Mouse (Mus musculus) kidney, adult 8-10 months (tissue): Measurements from ENCODE around the gene Cdk6.
A peak's percentile ranks its signal among the peaks of the same experiment; 100 is the strongest.
"Not testable (repeated sequence)": the region's sequence is repeated elsewhere in the genome, so short reads cannot be mapped to it uniquely, and the experiment has no call there.

Experiments
- DNase-seq, 2 experiments: peaks; one replicate each; pipeline ENCODE4 v3.0.0; 2022

The Cdk6 gene

DNA sequence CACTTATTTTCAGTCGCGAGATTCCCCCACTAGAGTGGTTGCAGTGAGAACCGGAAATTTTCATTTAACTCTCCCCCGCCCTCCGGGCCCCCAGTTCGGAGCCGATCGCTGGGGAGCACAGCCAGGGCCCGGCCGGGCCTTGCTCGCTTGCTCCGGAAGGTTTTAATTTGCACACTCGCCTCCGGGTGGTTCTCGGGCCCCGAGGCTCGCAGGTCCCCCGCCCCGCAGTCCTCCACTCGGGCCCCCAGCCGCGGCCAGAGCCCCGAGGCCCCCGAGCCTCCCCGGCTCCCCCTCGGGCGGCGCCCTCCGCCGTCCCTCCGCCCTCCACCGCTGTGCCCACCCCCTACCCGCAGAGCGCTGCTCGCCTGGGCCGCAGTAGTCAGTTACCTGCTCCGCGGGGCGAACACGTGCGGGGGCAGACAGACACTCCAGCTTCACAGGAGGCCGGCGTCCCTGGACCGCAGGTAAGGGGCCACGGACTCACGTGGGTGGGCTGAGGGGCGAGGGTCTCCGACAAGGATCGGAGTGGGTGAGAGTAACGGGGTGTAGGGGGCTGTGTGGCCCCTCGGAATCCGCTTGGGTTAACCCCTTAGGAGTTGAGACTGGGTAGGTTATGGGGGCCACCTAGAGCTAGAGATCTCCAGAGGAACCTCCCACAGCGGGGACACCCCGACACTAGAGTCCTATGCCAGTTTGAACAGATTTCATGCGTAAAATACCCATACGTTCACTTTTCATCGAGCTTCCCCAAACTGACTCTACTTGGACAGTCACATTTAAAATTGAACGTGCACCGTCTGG, at the start of gene Cdk6:
Gene Cdk6 (plus strand): TSS at position 375 of the 801 bp plus-strand sequence.
- peak; percentile 18 to 44 for DNase-seq

DNA sequence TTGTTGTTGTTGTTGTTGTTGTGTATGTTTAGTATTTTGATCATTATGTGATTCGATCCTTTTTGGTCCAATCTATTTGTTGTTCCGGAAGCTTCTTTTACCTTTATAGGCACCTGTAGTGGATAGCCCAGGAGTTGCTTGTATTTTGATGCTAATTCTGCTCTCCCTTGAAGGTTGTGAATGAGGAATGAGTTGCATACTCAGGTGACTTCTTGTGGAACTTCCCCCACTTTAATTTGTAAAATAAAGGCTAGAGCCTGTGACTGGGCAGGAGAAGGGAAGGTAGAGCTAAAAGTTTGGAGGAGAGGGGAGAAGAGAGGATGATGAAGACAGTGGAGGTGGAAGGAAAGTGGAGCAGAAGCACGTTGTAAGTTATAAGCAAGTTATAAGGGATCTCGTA, 47.6 kb upstream of the Cdk6 start:
- no peak for DNase-seq

DNA sequence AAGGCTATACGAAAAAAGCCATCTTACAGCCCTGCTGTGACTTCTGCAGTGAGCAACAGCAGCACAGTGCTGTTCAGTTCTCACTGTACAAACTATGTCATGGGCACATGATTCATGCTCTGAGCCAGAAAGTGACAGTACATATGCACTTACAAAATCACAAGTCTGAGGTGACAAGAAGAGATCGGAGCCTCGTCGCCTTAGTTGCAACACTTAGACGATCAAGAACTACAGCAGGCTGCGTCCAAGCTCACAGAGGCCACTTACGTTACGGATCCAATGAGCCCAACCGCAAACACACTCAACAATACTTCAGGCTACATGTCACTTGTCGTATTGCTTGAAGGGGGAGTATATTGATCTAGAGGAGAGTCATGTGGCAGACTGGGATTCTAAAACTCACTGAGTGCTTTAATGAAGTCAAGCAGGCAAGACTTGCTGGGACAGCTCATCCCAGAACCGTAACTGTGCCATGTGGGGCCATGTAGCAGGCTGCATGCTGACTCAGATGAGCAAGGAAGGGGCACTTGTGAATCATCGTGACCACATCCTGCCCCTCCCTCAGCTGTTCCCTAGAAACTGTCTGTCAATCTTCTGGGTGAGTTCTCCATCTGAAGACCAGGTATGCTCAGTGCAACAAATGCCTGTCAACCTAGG, 40.4 kb upstream of the Cdk6 start:
- no peak for DNase-seq

DNA sequence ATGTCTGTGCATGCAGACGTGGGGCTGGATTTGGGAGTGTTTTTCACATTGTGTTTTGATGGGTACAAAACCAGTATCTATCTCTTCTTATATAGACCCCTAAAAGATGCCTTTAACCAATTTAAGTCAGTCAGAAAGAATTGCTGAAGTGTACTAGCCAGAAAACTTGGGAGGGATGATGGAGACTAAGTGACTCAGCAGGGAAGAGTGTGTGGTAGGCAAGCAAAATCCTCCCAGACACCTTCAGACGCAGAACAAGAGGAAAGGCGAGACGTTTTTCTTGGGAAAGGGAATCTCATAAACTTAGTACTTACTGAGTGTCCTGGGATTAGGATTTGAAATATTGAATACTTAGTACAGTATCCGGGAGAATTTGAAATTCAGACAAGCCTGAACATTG, 39.8 kb upstream of the Cdk6 start:
- no peak for DNase-seq

DNA sequence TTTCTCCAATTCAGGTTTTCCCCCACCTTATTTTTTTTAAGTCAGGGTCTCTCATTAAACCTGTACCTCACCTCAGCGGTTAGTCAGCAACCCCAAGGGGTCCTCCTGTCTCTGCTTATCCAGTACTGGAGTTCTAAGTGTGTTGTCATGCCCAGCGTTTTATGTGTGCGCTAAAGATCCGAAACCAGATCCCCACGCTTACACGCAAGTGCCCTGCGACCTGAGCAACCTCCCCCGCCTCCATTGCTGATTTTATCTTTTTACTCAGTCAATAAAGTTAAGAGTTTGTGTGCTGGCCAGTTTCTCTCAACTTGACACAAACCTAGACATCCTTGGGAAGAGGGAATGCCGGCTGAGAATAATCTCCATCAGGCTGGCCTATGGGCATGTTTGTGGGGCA, 37.4 kb upstream of the Cdk6 start:
- DNase-seq = no peak

DNA sequence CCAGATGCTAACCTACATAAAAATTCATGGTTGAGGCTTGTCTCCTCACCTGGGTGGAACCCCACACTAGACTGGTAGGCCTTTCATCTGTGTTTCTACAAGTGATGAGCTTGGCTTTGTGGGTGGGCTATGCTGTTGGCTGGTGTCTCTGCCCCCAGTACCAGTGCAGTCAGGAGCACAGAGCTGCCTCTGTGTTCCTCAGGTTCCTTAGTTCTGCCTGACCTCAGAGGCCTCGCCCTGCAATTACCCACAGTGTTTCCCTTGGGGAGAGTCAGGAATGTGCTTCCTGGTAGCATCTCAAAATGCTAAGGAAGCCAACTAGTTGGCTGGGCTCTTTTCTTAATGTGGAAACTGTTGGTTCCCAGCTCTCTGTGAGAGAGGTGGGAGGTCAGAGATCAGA, 35.1 kb upstream of the Cdk6 start:
- DNase-seq = no peak

DNA sequence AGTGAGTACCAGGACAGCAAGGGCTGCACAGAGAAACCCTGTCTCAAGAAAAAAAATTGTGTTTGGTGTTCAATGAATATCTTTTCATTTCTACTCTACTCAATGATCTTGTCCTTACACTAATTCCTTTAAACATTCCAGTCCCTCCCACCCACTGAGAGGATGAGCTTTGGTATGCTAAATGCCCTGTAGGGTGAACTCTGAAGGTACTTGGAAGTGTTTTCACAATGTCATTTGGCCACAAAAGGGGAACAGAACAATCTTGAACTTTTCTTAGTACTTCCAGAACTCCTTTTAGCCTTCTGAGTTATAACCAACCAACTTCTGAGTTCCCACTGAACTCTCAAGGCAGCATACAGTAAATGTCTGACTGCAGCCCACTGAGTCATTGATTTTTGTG, 32.2 kb upstream of the Cdk6 start:
- no peak for DNase-seq

DNA sequence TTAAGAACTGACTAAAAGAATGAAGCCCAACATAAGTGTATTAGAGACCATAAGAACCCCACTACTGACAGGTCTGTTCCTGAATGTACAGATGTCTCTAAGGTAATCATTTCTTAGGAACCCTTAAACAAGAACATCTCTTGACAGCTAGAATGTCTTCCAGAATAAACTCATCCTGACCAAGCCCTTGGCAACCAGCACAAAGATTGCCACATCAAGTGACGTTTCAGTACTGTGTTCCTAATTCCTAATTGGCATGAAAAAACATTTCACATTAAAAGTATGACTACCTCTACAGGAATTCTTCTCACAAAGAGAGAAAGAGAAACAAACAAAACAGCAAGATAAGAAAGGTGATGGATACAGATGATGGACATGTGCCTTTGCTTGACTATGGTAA, 31.7 kb upstream of the Cdk6 start:
- DNase-seq = no peak

DNA sequence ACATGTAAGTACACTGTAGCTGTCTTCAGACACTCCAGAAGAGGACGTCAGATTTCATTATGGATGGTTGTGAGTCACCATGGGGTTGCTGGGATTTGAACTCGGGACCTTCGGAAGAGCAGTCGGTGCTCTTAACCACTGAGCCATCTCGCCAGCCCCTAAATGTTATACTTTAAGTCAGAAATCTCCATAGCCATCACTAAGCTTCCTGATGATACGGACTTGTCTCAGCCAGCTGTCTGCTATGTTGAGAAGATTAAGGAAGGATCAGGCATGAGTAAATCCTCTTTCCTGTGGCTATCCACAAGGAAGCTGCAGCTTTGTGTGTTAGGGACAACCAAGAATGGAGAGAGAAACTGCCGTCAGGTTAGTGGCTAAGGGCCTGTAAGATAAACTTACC, 30.1 kb upstream of the Cdk6 start:
- DNase-seq = not testable (repeated sequence)

DNA sequence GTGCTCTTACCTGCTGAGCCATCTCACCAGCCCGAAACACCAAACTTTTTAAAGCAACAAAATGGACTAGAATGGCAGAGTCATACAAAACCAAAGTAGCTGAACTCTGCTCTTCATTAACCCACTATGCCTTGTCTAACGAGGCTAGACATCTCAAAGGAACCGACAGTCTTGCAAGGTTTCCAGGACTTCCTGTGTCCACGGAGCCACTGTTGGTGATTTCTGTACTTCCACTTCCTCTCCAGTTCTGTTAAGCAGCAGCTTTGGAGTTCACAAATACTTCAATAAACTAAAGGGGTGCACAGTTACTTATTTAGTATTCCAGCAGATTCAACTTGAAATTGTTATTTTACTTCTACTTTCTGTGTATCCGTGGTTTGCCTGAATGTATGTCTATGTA, 23.6 kb upstream of the Cdk6 start:
- DNase-seq = not testable (repeated sequence)

DNA sequence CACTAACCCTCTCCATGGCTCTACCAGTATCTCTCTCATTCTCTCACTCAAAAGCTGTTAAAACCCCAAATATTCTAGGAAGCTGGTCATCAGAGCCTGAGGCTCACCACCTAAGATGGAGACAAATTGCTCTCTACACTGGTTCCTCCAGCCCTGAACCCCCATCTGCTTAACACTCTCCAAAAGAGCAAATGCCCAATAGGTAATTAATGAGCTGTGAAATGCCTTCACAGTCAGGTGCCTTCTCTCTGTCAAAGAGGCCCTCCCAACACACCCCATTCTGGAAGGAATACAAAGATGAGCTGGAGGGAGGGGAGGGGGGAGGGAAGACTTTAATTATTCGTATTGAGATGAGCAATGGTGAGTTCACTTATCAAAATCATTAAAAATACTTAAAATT, 21.1 kb upstream of the Cdk6 start:
- DNase-seq = no peak

DNA sequence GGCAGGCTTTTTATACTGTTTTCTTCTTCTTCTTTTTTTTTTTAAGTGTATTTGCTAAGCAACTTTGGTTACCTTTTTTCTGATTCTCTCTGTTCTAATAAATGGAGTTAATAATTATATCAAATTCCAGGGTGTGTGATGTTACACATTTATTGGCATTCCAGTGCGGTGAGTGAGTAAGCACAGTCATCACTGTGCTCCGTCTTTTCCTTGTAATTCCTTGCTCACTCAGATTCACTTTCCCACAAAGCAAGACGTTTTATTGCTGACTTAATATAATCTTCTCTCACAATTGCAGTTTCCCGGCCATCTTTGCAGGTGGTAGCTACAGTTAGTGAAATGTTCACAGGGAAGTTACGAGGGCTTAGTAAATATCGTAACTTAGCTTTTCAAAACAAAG, 19.2 kb upstream of the Cdk6 start:
- peak in 1 of 2 experiments; percentile 16 for DNase-seq

DNA sequence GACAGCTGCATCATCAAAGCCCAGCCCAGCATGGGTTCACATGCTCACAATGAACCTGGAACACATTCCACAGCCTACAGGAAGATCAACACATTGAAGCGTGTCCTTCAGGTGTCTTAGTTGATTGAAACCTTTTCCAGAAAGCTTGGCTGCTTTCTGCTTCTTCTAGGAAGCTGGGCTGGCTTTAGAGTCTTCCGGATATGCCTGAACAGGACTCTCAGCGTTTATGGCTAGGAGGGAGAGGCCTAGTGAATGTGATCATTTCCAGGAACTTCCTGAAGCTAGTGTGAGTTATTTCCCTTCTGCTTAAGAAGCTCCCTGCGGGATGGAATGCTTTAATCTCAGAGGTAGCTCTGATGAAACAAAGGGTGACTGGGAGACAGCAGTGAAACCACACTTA, 17.2 kb upstream of the Cdk6 start:
- no peak for DNase-seq

DNA sequence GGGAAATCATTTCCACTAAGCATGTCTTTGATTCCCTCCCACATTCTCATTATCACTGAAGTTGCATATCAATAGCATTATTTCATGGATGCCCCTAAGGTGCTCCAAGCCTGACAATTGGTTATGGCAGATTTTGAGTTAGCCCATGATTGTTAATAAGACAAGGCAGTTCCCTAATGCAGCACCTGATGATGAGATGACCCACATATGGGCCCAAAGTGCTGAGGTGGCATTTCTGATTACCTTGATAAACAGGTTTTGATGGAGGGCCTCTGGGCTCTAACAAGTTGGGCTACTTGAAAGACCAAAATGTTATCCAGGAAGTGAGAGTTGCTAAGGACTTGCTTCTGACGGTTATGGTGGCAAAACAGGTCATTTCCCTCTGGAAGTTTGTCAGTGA, 11.9 kb upstream of the Cdk6 start:
- no peak for DNase-seq

DNA sequence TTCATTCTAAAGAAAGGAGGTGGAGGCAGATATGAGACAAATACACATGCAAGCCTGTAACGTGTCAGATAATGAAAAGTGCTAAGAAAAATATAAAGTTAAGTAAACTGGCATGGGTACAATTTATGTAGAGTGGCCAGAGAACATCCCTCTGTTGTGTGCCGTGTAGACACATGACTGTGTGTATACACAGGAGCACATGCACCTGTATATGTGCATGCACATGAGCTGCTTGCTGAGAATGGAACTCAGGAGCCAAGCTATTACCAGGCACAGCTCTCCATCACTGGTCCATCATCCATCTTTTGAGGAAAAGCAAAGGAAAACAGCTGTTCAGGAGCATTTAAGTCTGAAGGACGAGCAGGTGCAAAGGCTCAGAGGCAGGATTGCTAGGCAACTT, 10.4 kb upstream of the Cdk6 start:
- no peak for DNase-seq

DNA sequence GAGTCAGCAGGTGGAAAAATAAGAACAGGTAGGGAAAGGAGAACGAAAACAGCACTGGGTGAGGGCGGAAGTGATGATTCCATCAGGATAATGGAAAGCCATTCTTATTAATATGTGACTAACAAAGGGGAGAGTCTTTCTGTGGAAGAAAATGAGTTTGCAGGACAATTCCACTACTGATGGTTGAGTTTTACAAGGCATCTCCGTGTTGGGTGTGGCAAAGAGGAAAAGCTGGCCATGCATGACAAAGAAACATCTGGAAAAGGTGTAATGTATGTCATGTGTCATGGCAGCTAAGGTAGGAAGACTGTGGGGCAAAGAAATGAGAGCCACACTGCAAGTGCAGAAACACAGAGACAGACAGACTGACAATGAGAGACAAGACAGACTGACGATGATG, 8.3 kb upstream of the Cdk6 start:
- not testable (repeated sequence) for DNase-seq

DNA sequence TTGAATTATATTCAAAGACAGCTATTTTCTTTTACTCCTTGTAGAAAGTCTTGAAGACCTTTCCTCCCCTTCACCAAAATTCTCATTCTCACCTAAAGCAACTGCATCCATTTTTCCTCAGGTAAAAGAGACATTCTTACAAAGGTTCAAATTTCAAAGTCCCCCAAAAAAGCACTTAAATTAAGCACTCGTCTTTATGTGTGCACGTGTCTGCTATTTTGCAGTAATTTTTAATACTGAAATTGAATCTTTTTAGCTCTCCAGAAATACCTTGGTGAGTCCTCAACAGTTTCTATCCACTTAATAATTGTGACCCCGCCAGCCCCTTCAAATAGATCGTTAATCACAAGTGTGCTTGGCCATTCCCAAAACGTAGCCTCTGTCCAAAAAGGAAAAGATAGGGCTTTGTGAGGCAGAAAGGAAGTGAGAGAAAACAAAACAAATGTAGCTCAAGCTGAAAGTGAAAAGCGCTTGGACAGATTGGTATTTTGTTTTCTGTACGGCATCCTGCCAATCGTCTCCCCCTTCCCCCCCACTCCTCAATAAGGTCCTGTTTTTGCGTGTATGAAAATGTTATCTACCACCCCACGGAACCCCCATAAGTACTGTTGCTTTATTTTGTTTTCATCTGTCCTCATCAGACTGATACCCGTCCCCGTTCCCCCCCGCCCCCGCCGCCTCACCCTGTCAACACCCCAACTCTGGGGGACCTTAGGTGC, 786 bp upstream of the Cdk6 start:
- DNase-seq = not testable (repeated sequence)

DNA sequence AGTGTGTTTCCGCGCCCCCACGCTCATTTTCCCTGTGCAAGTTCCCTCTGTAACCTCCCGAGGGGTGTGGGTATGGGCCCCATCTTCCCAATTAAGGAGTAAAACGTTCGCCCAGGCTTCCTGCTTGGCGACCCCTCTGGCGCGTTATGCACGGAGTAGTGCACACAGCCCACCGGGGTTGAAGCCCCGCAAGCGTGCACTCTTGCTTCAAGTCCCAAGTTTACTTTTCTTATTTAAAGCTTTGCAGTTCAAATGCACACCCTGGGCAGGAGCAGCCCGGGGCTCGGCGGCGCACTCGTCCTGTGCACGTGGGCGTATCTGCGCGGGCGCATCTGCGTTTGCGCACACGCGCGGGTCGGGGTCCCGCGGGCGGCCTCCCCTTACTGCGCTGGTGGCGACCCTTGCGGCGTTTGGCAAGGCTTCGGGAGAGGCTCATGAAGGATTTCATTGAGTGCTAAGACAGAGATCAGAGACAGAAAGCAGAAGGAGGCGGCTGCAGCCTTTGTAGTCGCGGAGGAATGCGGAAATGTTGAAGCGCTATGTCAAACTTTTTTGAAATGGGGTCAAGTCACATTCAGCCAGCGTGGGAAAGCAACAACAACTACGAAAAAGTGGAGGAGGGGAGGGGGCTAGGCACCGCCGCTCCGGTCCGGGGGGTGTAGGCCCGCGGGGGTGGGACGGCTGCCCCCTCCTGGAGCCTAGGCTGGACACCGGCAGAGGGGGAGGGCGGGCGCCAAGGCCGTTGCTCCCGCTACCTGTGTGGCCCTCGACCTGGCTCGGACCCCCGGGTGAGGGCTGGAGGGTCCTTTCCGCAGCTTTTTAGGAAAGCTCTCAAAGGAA, 866 bp downstream of the Cdk6 start:
- peak; percentile 38 to 50 for DNase-seq

DNA sequence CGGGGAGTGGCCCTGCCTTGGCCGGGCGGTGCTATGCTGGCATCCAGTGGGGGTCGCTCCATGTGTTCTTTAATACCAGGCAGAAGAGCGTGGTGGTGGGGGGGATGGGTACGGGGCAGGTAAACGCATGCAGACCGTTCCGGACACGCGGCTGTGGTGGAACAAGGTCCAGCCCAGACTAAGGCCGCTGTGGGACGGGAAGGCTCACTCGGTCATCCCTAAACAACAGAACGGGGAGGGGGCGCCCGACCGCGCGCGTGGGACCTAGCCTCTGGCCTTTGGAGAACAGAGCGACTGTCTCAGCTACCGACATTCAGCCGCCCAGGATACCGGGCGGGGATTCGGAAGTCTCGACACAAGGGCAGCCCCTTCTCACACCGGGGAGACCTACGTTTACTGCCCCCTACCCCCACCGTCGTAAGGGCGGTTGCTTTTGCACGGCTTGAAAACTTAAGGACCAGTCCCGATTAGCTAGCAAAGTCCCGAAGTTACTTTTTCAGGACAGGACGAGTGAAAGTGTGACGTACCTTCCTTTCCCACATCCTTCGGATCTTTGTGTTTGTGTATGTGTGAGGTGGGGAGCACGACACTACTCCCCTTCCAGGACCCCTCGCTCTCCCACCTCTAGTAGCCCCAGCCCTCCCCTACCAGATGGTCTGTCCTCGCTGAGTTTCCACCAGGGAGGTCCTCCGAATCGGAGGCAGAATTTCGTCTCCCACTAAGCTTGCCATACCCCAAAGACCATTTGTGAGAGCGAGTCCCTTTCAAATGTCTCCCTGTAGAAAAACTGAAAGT, 1.7 kb downstream of the Cdk6 start:
- DNase-seq = peak; percentile 13 to 55

DNA sequence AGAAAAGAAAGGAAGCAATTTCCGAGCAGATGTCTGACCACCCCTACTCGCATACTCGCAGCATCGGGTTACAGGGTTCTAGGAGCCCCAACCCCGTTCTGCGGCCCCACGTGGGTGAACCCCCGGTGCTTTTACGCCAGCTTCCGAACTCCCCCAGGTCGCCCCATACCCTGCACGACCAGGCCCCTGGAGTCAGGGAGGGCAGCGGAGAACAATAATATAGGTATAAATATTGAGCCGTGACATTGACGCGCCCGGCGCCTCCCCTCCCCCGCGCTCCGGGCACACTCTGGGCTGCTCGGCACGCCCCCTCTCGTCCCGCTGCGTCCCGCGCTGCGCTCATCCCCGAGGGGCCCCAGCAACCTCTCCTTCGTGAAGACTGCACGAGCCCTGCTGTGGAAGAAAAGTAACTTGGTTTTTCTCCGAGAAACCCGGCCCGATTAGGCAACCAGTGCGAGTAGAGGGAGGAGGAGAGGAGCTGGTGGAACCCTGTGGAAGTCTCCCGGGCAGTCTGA, 2.3 kb downstream of the Cdk6 start:
- peak in 1 of 2 experiments; percentile 65 for DNase-seq

DNA sequence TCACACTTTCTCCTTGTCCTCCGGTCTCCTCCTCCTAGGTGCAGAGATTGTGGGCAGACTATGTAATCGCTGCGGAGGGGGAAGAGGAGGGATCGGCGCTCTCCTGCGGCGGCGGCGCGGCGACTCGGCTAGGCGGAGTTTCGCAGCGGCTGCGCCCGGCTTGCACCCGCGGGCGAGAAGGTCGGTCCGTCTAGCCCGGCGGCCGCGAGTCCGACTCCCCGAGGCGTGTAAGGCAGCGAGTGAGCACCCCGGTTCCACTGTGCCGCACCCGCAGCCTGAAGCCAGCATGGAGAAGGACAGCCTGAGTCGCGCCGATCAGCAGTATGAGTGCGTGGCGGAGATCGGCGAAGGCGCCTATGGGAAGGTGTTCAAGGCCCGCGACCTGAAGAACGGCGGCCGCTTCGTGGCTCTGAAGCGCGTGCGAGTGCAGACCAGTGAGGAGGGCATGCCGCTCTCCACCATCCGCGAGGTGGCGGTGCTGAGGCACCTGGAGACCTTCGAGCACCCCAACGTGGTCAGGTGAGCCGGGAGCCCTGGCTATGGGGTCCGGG, 2.9 kb downstream of the Cdk6 start:
- DNase-seq = peak; percentile 86 to 94

DNA sequence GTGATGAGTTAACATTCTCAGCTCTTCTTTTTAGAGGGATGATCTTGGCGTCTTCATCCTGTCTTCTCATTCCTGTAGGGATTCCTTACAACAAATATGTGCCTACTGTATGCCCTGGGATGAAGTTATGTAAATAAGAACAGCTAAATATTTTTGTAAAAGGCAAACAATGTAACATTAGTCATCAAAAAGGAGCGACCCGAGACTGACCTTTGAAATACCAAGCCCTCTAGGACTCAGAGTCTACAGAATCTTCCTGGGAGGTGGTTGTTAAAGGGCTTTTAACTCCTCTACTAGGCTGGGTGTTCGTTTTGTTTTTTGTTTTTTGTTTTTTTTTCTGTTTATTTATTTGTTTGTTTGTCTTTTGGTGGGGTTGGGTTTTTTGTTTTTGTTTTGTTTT, 4.3 kb downstream of the Cdk6 start:
- DNase-seq = not testable (repeated sequence)
